Mouse (Mus musculus): Measurements from ENCODE around the gene Galnt16. TPM values are rescaled to one million over a fixed set of nuclear protein-coding genes. Genes with fewer than 3 reads are reported as not detected.
A peak's percentile ranks its signal among the peaks of the same experiment; 100 is the strongest.

Galnt16 gene
- polyA plus RNA-seq, 1 experiment = 1.2 TPM

DNA sequence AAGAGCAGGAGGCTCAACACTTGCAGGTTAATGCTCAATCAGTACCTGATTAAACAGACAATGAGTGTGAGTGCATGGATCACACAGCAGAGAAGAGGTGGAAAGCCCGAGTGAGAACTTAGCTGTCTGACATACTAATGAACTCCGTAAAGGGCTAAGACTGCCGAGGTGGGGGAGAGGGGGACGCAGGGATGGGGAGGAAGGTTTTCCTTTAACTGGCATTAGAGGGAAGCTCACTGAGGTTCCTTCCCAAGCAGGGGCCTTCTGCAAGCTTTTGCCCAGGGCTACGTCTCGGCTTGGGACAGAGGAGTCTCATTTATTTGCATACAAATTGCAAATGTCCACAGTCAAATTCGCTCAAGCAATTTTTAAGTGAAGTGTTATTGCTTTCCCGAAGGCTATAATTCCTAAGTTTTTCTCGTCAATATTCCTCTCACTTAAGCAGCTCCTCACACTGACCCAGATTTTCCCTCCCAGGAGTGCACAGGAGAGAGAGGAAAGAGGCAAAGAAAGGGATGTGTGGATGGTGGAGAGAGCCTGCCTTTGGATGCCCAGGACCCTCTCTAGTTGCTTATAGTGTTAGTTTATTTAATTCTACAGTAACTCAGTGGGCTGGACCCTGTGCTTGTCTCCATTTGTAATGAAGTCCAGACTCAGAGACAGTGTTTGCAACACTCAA, 94.2 kb downstream of the Galnt16 start:
- WGBS = 75% methylated on average over 9 of the region's 9 CpGs
- H3K36me3 ChIP-seq (ENCODE audit: control insufficient read depth, insufficient read depth, low read length) = no peaks in the 10 kb centered on the region
- H3K27ac ChIP-seq (ENCODE audit: insufficient read depth, low read length) = no peak overlapping the region
- no peaks in the 10 kb centered on the region for H3K27me3 ChIP-seq (ENCODE audit: control insufficient read depth, insufficient read depth, low read length)
- H3K4me1 ChIP-seq (ENCODE audit: control insufficient read depth, insufficient read depth, insufficient read length) = no peaks in the 10 kb centered on the region
- DNase-seq (ENCODE audit: low read depth in 1 of 2, low spot score in 2 of 2) = no peak
- no peak overlapping the region for H3K4me3 ChIP-seq (ENCODE audit: extremely low read depth, insufficient read depth, insufficient read length)
- TF ChIP-seq CTCF (IDR thresholded peaks at IDR 0.05; ENCODE audit: extremely low read depth, insufficient read depth, insufficient read length, insufficient replicate concordance) (no peak), POLR2A (IDR thresholded peaks at IDR 0.05; ENCODE audit: low read depth, low read length) (no peak)

DNA sequence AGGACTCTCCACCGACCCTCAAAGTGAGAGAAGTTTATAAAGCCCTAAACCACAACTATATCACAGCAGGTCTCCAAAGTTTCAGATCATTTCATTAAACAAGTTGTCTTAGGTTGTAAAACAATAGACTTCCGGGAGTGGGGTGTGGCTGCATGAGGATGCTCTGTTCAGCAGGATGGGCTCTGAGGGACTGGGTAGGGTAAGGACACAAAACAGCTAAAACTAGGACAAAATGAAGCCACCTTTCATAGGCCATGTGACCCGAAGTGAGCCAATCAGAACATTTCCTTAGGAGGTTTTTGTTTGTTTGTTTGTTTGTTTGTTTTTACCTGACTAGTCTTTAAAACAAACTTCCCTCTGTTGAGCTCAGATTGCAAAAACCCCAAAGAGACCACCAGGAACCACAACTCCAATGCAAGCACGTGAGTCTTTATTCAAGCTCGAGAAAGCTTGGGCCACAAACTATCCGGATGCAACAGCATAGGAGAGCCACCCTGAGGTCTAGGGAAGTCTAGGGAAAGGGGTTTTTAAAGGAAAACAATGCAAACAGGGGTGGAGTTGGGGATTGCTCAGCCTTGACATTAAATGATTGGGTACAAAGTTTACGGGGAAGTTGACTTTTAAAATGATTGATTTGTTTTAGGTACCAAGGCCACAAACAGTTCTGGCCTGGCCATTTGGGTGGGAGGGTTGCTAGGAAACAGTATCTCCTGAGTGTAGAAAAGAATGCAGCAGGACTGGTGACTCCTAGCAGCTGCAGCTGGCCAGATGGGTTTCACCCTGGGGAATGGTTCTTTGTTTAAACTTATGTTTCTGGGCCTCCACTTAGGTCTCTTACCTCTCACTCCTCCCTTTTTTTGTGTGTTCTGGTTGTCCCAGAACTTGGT, 97.5 kb downstream of the Galnt16 start:
- Histone ChIP-seq H3K4me1 (ENCODE audit: control insufficient read depth, insufficient read depth, insufficient read length) (no peaks in the 10 kb centered on the region), H3K4me3 (ENCODE audit: extremely low read depth, insufficient read depth, insufficient read length) (no peak overlapping the region), H3K27me3 (ENCODE audit: control insufficient read depth, insufficient read depth, low read length) (no peaks in the 10 kb centered on the region), H3K36me3 (ENCODE audit: control insufficient read depth, insufficient read depth, low read length) (no peaks in the 10 kb centered on the region), H3K27ac (ENCODE audit: insufficient read depth, low read length) (no peak overlapping the region)
- no peak for TF ChIP-seq CTCF (IDR thresholded peaks at IDR 0.05; ENCODE audit: extremely low read depth, insufficient read depth, insufficient read length, insufficient replicate concordance)
- TF ChIP-seq POLR2A (IDR thresholded peaks at IDR 0.05; ENCODE audit: low read depth, low read length) = no peak
- DNase-seq (ENCODE audit: low read depth in 1 of 2, low spot score in 2 of 2) = no peak
- WGBS = 70% methylated on average over 7 of the region's 7 CpGs

DNA sequence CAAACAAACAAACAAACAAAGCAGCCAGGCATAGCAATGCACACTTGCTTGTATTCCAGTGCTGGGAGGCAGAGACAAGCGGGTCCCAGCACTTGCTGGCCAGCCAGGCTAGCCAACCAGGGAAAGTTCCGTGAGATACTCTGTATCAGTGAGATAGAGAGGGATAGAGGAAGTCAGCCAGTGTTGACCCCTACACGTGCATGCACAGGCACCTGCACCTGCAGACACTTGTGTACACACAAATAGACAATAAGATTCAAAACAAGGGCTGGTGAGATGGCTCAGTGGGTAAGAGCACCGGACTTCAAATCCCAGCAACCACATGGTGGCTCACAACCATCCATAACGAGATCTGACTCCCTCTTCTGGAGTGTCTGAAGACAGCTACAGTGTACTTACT, 102.4 kb downstream of the Galnt16 start:
- no peak for DNase-seq (ENCODE audit: low read depth in 1 of 2, low spot score in 2 of 2)
- no peaks in the 10 kb centered on the region for H3K27me3 ChIP-seq (ENCODE audit: control insufficient read depth, insufficient read depth, low read length)
- TF ChIP-seq POLR2A (IDR thresholded peaks at IDR 0.05; ENCODE audit: low read depth, low read length) (no peak), CTCF (IDR thresholded peaks at IDR 0.05; ENCODE audit: extremely low read depth, insufficient read depth, insufficient read length, insufficient replicate concordance) (no peak)
- no peaks in the 10 kb centered on the region for H3K4me1 ChIP-seq (ENCODE audit: control insufficient read depth, insufficient read depth, insufficient read length)
- 75% methylated on average over 5 of the region's 5 CpGs for WGBS
- no peak overlapping the region for H3K4me3 ChIP-seq (ENCODE audit: extremely low read depth, insufficient read depth, insufficient read length)
- H3K27ac ChIP-seq (ENCODE audit: insufficient read depth, low read length) = no peak overlapping the region
- no peaks in the 10 kb centered on the region for H3K36me3 ChIP-seq (ENCODE audit: control insufficient read depth, insufficient read depth, low read length)

DNA sequence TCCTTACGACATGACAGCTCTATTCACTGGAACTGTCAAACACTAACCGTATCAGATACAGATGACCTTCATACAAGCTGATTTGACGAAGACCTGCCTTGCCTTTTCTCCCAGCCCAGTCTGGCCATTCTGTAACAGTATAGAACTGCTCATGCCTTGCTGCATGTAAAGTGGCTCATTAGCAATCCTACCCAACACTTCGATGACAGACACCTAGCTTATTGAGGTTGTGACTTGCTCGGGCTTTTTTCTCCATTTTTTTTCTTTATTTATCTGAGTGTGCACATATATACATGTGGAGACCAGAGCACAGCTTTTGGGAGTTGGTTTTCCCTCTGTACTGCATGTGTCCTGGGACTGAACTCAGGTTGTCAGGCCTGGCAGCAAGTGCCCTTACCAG, 113.7 kb downstream of the Galnt16 start:
- Histone ChIP-seq H3K4me1 (ENCODE audit: control insufficient read depth, insufficient read depth, insufficient read length) (no peaks in the 10 kb centered on the region), H3K36me3 (ENCODE audit: control insufficient read depth, insufficient read depth, low read length) (peaks cover 22% of the 10 kb centered on the region), H3K27me3 (ENCODE audit: control insufficient read depth, insufficient read depth, low read length) (no peaks in the 10 kb centered on the region), H3K27ac (ENCODE audit: insufficient read depth, low read length) (no peak overlapping the region), H3K4me3 (ENCODE audit: extremely low read depth, insufficient read depth, insufficient read length) (no peak overlapping the region)
- TF ChIP-seq POLR2A (IDR thresholded peaks at IDR 0.05; ENCODE audit: low read depth, low read length) (no peak), CTCF (IDR thresholded peaks at IDR 0.05; ENCODE audit: extremely low read depth, insufficient read depth, insufficient read length, insufficient replicate concordance) (no peak)
- WGBS = 96% methylated on average over 5 of the region's 5 CpGs
- no peak for DNase-seq (ENCODE audit: low read depth in 1 of 2, low spot score in 2 of 2)

DNA sequence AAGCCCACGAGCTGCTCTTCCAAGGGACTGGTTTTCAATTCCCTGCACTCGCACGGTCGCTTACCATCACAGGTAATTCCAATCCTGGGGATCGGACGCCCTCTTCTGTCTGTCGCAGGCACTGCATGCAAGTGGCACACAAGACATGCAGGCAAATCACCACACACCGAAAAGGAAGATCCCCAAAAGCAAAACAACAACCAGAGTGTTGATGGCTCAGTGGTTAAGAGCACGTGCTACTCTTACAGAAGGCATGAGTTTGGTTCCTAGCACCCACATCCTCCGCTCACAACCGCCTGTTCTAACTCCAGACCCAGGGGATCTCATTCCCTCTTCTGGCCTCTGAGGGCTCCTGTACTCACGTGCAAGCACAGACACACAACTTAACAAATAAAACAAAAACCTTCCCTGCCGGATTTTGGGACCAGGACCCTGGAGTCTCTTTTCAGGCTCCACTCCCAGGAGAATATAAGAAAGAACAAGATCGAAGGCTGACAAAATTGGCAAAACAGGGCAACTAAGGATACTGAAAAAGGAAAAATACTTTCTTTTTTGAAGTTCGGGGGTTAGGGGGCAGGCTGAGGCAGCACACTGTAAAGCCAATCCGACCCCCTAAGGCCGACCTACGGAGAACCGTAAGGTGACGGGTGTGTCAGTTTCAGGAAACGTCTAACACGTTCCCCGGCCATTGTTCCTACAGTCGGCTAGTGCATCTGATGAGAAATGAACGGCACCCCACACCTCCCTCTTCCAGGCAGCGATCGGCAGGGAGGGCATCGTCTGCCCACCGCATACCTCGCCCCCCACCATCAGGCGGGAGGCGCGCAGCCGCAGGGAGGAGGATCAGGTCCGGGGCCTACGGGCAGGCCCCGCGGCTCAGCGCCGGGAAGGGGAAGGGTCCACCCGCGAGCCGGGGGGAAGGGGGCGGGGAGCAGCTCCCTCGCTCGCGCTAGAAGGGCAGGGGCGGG, 124.9 kb downstream of the Galnt16 start:
- H3K4me1 ChIP-seq (ENCODE audit: control insufficient read depth, insufficient read depth, insufficient read length) = peaks cover 10% of the 10 kb centered on the region; the same call in 1 of the 2 replicates
- peak overlapping the region; percentile 88 for H3K4me3 ChIP-seq (ENCODE audit: extremely low read depth, insufficient read depth, insufficient read length)
- no peaks in the 10 kb centered on the region for H3K27me3 ChIP-seq (ENCODE audit: control insufficient read depth, insufficient read depth, low read length)
- H3K36me3 ChIP-seq (ENCODE audit: control insufficient read depth, insufficient read depth, low read length) = peaks cover 10% of the 10 kb centered on the region
- 1% methylated on average over 48 of the region's 48 CpGs for WGBS
- DNase-seq (ENCODE audit: low read depth in 1 of 2, low spot score in 2 of 2) = peak; percentile 41 to 43
- H3K27ac ChIP-seq (ENCODE audit: insufficient read depth, low read length) = peak overlapping the region; percentile 53; the same call in 1 of the 2 replicates
- TF ChIP-seq POLR2A (IDR thresholded peaks at IDR 0.05; ENCODE audit: low read depth, low read length) = no peak
- peak; percentile 13; the same call in 1 of the 2 replicates for TF ChIP-seq CTCF (IDR thresholded peaks at IDR 0.05; ENCODE audit: extremely low read depth, insufficient read depth, insufficient read length, insufficient replicate concordance)

All from spleen, adult 2 months (tissue).